Mouse (Mus musculus) left cerebral cortex, postnatal 4 days (tissue): ENCODE data around the gene Naf1. TPM values are rescaled to one million over a fixed set of nuclear protein-coding genes. Genes with fewer than 3 reads are reported as not detected.

Experiments
- total RNA-seq, 2 experiments: library from RNA; stranded (reverse); gene quantifications; 2 replicates each; pipeline ENCODE4 v1.2.3; 2021

The Naf1 gene
- total RNA-seq, 2 experiments from 2014 or later = 14.6 to 15.2 TPM

Other genes starting within 250 kb of the Naf1 start
- gene Npy5r, start 172.1 kb upstream of the Naf1 start, total RNA-seq = 1 to 10 TPM; 1.9 to 3.1 TPM
- gene Npy1r, start 163.0 kb upstream of the Naf1 start, total RNA-seq = 10 to 100 TPM; 32.1 to 33.6 TPM